ENCODE assay signal across 8 mouse cellular contexts in genomic region chr19:24899578-24900544, GRCm38 (mm10). TPM values are rescaled to one million over a fixed set of nuclear protein-coding genes. Genes with fewer than 3 reads are reported as not detected.
A peak's percentile ranks its signal among the peaks of the same experiment; 100 is the strongest.
DNase-seq lines count a peak whose midpoint lies in the region; ATAC-seq and TF ChIP-seq lines count a peak whose summit lies in the region.

No protein-coding gene starts in this region.

- TF ChIP-seq POLR2A in embryonic fibroblast, embryonic 13.5 days (IDR thresholded peaks at IDR 0.05; ENCODE audit: low read depth, low read length): no peak

- no peak overlapping the region for H3K9ac ChIP-seq in stomach, embryonic 16.5 days (ENCODE audit: low read length)

- peaks cover 74% of the 10 kb centered on the region for H3K27me3 ChIP-seq in stomach, embryonic 16.5 days (ENCODE audit: control insufficient read depth, insufficient read depth, low read length)

- H3K4me2 ChIP-seq in stomach, embryonic 16.5 days (ENCODE audit: low read depth, low read length): peak overlapping the region; percentile 52

- H3K4me1 ChIP-seq in embryonic fibroblast, embryonic 13.5 days (ENCODE audit: control insufficient read depth, insufficient read depth, low read length): no peaks in the 10 kb centered on the region
- peaks cover 10% of the 10 kb centered on the region for H3K4me1 ChIP-seq in stomach, embryonic 16.5 days (ENCODE audit: control insufficient read depth, insufficient read depth, low read length)

- no peak for TF ChIP-seq CTCF in embryonic fibroblast, embryonic 13.5 days (IDR thresholded peaks at IDR 0.05; ENCODE audit: borderline replicate concordance, insufficient read depth, low read length)

- peak; percentile 27 for DNase-seq in adrenal gland, adult 2 months
- no peak for DNase-seq in adrenal gland, postnatal 4 days (ENCODE audit: low spot score in 2 of 2)
- DNase-seq in B cell, adult 2 months: peak; percentile 62 to 67
- peak; percentile 25 for DNase-seq in induced T-regulatory cell, adult 2 months (ENCODE audit: low read depth)

- WGBS in stomach, embryonic 16.5 days: under 1% methylated on average over 84 of the region's 84 CpGs

- H3K27ac ChIP-seq in embryonic fibroblast, embryonic 13.5 days (ENCODE audit: insufficient read depth, low read length): no peak overlapping the region
- no peak overlapping the region for H3K27ac ChIP-seq in stomach, embryonic 16.5 days (ENCODE audit: low read length)

- no peaks in the 10 kb centered on the region for H3K36me3 ChIP-seq in stomach, embryonic 16.5 days (ENCODE audit: control insufficient read depth, insufficient read depth, low read length)

- 0 out of 2 replicates have a peak overlapping the region, but pooled peaks have one; percentile 8 for H3K4me3 ChIP-seq in embryonic fibroblast, embryonic 13.5 days (ENCODE audit: insufficient read depth, low read length)
- H3K4me3 ChIP-seq in stomach, embryonic 16.5 days (replicated peaks; ENCODE audit: low read length): peak overlapping the region; percentile 36

- ATAC-seq in megakaryocyte, adult 5-6 weeks (ENCODE audit: poor library complexity, severe bottlenecking): peak; percentile 77
- 0 out of 2 replicates have a peak, but pooled peaks have one; percentile 25 for ATAC-seq in stomach, embryonic 16.5 days (ENCODE audit: insufficient read depth, low FRiP score)
- no peak for ATAC-seq in activated CD4-positive, CD25-positive, alpha-beta regulatory T cell, adult 4 months

- no peaks in the 10 kb centered on the region for H3K9me3 ChIP-seq in stomach, embryonic 16.5 days (replicated peaks; ENCODE audit: control insufficient read depth, low read length)

RNA-seq across cellular contexts. Expression of gene Foxd4, which starts 1.1 kb away (rescaled TPM):
- total RNA-seq in adrenal gland, adult 2 months (2021): not detected
- not detected in 2 replicates for polyA plus RNA-seq in adrenal gland, adult 2 months (2012; rRNA removed)
- total RNA-seq in adrenal gland, postnatal 4 days (2021): not detected
- polyA plus RNA-seq in embryonic fibroblast, embryonic 13.5 days (2011; ENCODE audit: insufficient read length, low read depth, missing spikeins): not detected in 2 replicates
- 0.74 and 0.84 TPM in 2 replicates for total RNA-seq in megakaryocyte, adult 5-6 weeks (2015)
- total RNA-seq in megakaryocyte, adult 5-6 weeks (2017): 0.51 TPM in 1 of 2 replicates, not detected in the other
- 0.10 TPM in 1 of 2 replicates, not detected in the other for polyA plus RNA-seq in stomach, embryonic 16.5 days (2015; fragmentation: Nextera tagmentation; extraction: Ambion mirVana)
- not detected for polyA plus RNA-seq in activated CD4-positive, CD25-positive, alpha-beta regulatory T cell, adult 4 months (2017; shearing (Covaris generic))

RNA-seq across cellular contexts. Expression of gene Gm10053, which starts 24.4 kb away (rescaled TPM):
- 100 to 1,000 TPM; 171 to 375 TPM for total RNA-seq in adrenal gland, adult 2 months (2021)
- 1.1 and 2.2 TPM in 2 replicates for polyA plus RNA-seq in adrenal gland, adult 2 months (2012; rRNA removed)
- total RNA-seq in adrenal gland, postnatal 4 days (2021): 100 to 1,000 TPM; 185 to 212 TPM
- 136 and 175 TPM in 2 replicates for polyA plus RNA-seq in embryonic fibroblast, embryonic 13.5 days (2011; ENCODE audit: insufficient read length, low read depth, missing spikeins)
- 170 and 178 TPM in 2 replicates for total RNA-seq in megakaryocyte, adult 5-6 weeks (2015)
- total RNA-seq in megakaryocyte, adult 5-6 weeks (2017): 64.0 and 121 TPM in 2 replicates
- 239 and 241 TPM in 2 replicates for polyA plus RNA-seq in stomach, embryonic 16.5 days (2015; fragmentation: Nextera tagmentation; extraction: Ambion mirVana)
- polyA plus RNA-seq in activated CD4-positive, CD25-positive, alpha-beta regulatory T cell, adult 4 months (2017; shearing (Covaris generic)): 100 to 1,000 TPM; 242 to 258 TPM

RNA-seq across cellular contexts. Expression of gene Pgm5, which starts 38.2 kb away (rescaled TPM):
- total RNA-seq in adrenal gland, adult 2 months (2021): 10 to 100 TPM; 51.9 to 89.1 TPM
- polyA plus RNA-seq in adrenal gland, adult 2 months (2012; rRNA removed): 5.3 and 7.3 TPM in 2 replicates
- total RNA-seq in adrenal gland, postnatal 4 days (2021): 10 to 100 TPM; 55.4 to 58.0 TPM
- polyA plus RNA-seq in embryonic fibroblast, embryonic 13.5 days (2011; ENCODE audit: insufficient read length, low read depth, missing spikeins): 14.3 and 32.8 TPM in 2 replicates
- total RNA-seq in megakaryocyte, adult 5-6 weeks (2015): not detected in 2 replicates
- total RNA-seq in megakaryocyte, adult 5-6 weeks (2017): not detected in 2 replicates
- 7.3 and 10.5 TPM in 2 replicates for polyA plus RNA-seq in stomach, embryonic 16.5 days (2015; fragmentation: Nextera tagmentation; extraction: Ambion mirVana)
- polyA plus RNA-seq in activated CD4-positive, CD25-positive, alpha-beta regulatory T cell, adult 4 months (2017; shearing (Covaris generic)): not detected

Comparison
In these comparisons a context has a peak if more than half of its experiments do, and no peak if none do; other contexts are left out.
1. DNase-seq: peak in adrenal gland, adult 2 months (single experiment), B cell, adult 2 months (2 of 2) and induced T-regulatory cell, adult 2 months (single experiment); none in adrenal gland, postnatal 4 days (0 of 2).
2. RNA of gene Gm10053, which starts 24.4 kb away (polyA plus RNA-seq): 242 to 258 TPM in activated CD4-positive, CD25-positive, alpha-beta regulatory T cell, adult 4 months, 239 to 241 TPM in stomach, embryonic 16.5 days and 136 to 175 TPM in embryonic fibroblast, embryonic 13.5 days; 1.1 to 2.2 TPM in adrenal gland, adult 2 months; every median in the first group is over 10 times any median in the second.